Mouse (Mus musculus) cortical plate, adult 2 months (tissue): Measurements from ENCODE around the gene Klhl21.

Source experiments
- CTCF ChIP-seq: fragments of 200-500 bp; IDR thresholded peaks from 2 replicates; pipeline ENCODE4 v1.5.1; 2011; ENCODE audit warnings: mild to moderate bottlenecking, control low read depth, low read length; ENCODE audit not compliant: insufficient read depth; ENCODE audit errors: extremely low read depth
- POLR2A ChIP-seq: fragments of 200-500 bp; IDR thresholded peaks from 2 replicates; pipeline ENCODE4 v1.6.1; 2011; ENCODE audit warnings: mild to moderate bottlenecking, low read length, control low read depth; ENCODE audit not compliant: insufficient read depth; ENCODE audit errors: extremely low read depth

DNA sequence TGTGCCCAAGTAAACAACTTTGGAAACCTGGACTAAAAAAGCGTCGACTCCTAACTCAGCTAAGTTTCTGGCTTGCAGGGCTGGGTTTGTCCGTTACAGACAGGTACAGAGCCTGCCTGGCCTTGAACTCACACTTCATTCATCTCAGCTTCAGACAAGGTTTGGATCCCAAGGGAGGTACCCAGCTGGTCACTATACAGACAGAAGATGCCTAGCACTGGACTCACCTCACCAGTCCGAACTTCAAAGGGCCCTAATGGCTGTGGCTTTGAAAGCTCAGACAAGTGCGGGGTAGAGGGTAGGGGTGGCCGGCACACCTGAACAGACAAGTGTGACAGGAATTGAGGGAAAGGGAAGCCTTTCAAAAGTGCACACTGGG, 19.5 kb upstream of the Klhl21 start:
- no peak for TF ChIP-seq CTCF
- TF ChIP-seq POLR2A = no peak
